Mouse (Mus musculus) v-Abl transformed pro-B cells (cell line): ENCODE measurements around the gene Rgl1.

Experiments
- in situ Hi-C, 2 experiments: fragments of 400-800 bp; cut with MboI; formaldehyde crosslinking; loops; one replicate each; pipeline ENCODE4 v1.15.1; 2025; ENCODE audit not compliant: unreplicated experiment in 2 of 2

The Rgl1 gene

DNA sequence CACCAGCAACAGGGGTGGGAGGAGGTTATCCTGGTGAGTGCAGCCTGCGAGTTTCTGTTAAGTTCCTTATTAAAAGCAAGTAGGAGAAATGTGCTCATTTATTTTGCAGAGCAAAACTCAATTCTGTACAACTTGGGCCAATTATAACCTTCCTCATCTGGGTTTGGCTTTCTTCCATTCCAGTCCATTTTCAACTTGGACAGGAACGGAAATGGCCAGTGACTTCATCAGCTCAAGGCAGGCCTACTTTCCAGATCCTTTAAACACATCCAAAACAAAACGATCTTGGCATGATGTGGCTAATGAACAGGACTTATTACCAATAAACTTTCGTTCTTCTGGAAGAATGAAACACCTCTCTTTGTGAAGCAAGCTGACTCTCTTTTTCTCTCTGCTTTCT is 290.0 kb downstream of the Rgl1 start:
- in situ Hi-C loops = no loop called here

DNA sequence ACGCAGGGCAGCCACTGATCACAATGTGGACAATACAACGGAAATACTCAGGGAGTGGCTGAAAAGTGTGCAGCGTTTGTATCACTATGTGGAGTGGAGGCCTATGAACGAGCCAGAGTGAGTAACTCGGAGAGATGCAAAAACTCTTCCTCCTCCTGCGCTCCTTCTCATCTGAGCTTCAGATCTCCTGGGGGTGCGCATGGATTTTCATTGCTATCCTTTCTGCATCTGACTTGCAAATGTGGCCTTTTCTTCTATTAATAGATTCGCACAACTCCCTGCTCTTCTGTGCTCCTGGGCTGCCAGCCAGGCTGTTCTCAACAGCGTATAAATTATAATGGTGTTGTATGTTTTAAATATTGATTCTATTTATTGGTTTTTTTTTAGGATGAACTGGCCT is 297.7 kb downstream of the Rgl1 start:
- in situ Hi-C loops = no loop called here
